Mouse (Mus musculus): Measurements from ENCODE around the gene Trip11.

The Trip11 gene

GRCm38 (mm10) chr12:101821596-101821995 is 91.5 kb downstream of the Trip11 start:
- no peak for DNase-seq (ENCODE audit: low spot score in 2 of 2)

- DNase-seq (ENCODE audit: low spot score in 2 of 2), result no peak
These were observed 93.5 kb downstream of the Trip11 start for GRCm38 (mm10) chr12:101819570-101819969.

- peak; percentile 47 to 58 for DNase-seq (ENCODE audit: low spot score in 2 of 2)
These were observed 94.3 kb downstream of the Trip11 start, which contains the start of gene Fbln5 for GRCm38 (mm10) chr12:101818608-101819370. Gene Fbln5, minus strand, starts transcription at chr12:101819055.

GRCm38 (mm10) chr12:101818246-101818607 is 94.8 kb downstream of the Trip11 start:
- no peak for DNase-seq (ENCODE audit: low spot score in 2 of 2)

GRCm38 (mm10) chr12:101816810-101817209 is 96.3 kb downstream of the Trip11 start:
- DNase-seq (ENCODE audit: low spot score in 2 of 2), result no peak

GRCm38 (mm10) chr12:101815796-101816195 is 97.3 kb downstream of the Trip11 start:
- DNase-seq (ENCODE audit: low spot score in 2 of 2), result no peak

GRCm38 (mm10) chr12:101814423-101814822 is 98.6 kb downstream of the Trip11 start:
- no peak for DNase-seq (ENCODE audit: low spot score in 2 of 2)

- DNase-seq (ENCODE audit: low spot score in 2 of 2), result no peak
These were observed 101.9 kb downstream of the Trip11 start for GRCm38 (mm10) chr12:101811181-101811580.

GRCm38 (mm10) chr12:101810515-101810914 is 102.6 kb downstream of the Trip11 start:
- peak in 1 of 2 experiments; percentile 26 for DNase-seq (ENCODE audit: low spot score in 2 of 2)

- peak in 1 of 2 experiments; percentile 54 for DNase-seq (ENCODE audit: low spot score in 2 of 2)
These were observed 105.7 kb downstream of the Trip11 start for GRCm38 (mm10) chr12:101807400-101807799.

GRCm38 (mm10) chr12:101802445-101802844 is 110.6 kb downstream of the Trip11 start:
- DNase-seq (ENCODE audit: low spot score in 2 of 2), result no peak

- DNase-seq (ENCODE audit: low spot score in 2 of 2), result no peak
These were observed 111.3 kb downstream of the Trip11 start for GRCm38 (mm10) chr12:101801744-101802143.

GRCm38 (mm10) chr12:101801051-101801450 is 112.0 kb downstream of the Trip11 start:
- DNase-seq (ENCODE audit: low spot score in 2 of 2), result no peak

- no peak for DNase-seq (ENCODE audit: low spot score in 2 of 2)
These were observed 114.7 kb downstream of the Trip11 start for GRCm38 (mm10) chr12:101798189-101798922.

- no peak for DNase-seq (ENCODE audit: low spot score in 2 of 2)
These were observed 118.6 kb downstream of the Trip11 start for GRCm38 (mm10) chr12:101794458-101794857.

- no peak for DNase-seq (ENCODE audit: low spot score in 2 of 2)
These were observed 119.8 kb downstream of the Trip11 start for GRCm38 (mm10) chr12:101793221-101793621.

GRCm38 (mm10) chr12:101792684-101793083 is 120.4 kb downstream of the Trip11 start:
- DNase-seq (ENCODE audit: low spot score in 2 of 2), result no peak

- no peak for DNase-seq (ENCODE audit: low spot score in 2 of 2)
These were observed 123.3 kb downstream of the Trip11 start for GRCm38 (mm10) chr12:101789767-101790166.

GRCm38 (mm10) chr12:101789250-101789649 is 123.8 kb downstream of the Trip11 start:
- DNase-seq (ENCODE audit: low spot score in 2 of 2), result no peak
